Mouse (Mus musculus): ENCODE data around the gene Arl16.
"Not testable (repeated sequence)": the region's sequence is repeated elsewhere in the genome, so short reads cannot be mapped to it uniquely, and the experiment has no call there.

Arl16 gene

DNA sequence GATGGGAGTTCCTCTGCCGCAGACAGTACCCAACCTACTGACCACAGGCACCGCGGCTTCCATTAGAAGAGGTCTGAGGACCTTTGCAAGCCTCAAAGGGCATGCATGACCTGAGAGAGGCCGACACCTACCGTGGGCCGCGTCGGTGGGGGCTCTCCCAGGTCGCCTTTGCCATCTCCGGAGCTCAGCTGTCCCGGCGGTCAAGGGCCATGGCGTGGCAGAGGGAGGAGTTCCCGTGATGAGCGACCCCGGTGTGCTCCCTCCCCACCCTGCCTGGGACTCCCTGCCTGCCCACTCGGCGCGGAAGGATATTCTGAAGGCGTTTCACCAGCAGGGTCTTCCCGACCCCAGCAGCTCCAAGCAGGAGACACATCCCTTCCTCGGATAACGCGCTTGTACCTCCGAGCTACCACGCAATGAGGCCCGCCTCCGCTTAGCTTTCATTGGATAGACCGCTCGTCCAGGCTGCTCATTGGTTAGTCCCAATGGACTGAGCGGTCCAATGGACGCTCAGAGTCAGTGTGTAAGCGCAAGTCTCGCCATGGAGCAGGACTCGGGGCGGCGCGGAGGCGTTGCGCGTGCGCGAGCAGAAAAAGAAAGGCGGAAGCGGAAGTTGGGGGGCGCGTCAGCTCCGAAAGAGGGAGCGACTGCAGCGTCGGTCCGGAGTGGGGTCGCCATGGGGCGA lies at the start of gene Arl16:
TSS of gene Arl16 (minus strand) at position 557 of the 685 bp plus-strand sequence.
- DNase-seq (ENCODE audit: low read depth, low spot score): peak; percentile 99

GRCm38 (mm10) chr11:120517147-120517546 lies 49.7 kb upstream of the Arl16 start:
- no peak for DNase-seq (ENCODE audit: low read depth, low spot score)

- peak; percentile 86 for DNase-seq (ENCODE audit: low read depth, low spot score)
Observed at GRCm38 (mm10) chr11:120515611-120516010, 48.2 kb upstream of the Arl16 start.

- DNase-seq (ENCODE audit: low read depth, low spot score): not testable (repeated sequence)
Observed at GRCm38 (mm10) chr11:120514262-120514661, 46.9 kb upstream of the Arl16 start.

DNA sequence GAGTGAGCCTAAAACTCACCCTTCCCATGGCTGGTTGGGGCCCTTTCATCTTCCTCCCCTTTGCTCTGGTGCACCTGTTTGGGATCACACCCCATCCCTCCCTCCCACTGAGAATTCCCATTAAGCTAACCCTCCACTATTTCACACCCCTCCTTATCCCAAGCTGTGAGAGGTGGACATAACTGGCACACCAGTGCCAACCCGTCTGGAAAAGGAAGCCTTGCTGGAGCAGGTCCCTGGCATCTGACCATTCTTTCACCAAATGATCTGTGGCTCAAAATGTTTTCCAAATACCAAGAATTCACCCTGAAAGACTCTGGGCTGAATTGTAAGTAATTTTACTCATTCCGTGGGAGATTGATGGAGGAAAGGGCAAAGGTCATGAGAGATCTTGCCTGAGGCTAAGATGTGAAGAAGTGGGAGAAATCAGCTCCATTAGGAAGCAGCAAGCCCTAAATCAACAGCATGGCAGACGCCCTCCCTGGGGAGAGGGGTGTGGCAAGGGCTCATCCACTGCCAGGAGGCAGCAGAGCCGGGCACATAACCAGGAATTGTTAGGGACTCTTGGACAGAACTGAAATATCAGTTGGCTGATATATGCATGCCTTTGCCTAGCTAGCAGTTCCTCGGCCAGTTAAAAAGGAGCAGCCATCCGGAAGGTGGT lies 45.5 kb upstream of the Arl16 start:
- peak; percentile 98 for DNase-seq (ENCODE audit: low read depth, low spot score)

- DNase-seq (ENCODE audit: low read depth, low spot score): no peak
Observed at GRCm38 (mm10) chr11:120510375-120511030, 43.1 kb upstream of the Arl16 start.

DNA sequence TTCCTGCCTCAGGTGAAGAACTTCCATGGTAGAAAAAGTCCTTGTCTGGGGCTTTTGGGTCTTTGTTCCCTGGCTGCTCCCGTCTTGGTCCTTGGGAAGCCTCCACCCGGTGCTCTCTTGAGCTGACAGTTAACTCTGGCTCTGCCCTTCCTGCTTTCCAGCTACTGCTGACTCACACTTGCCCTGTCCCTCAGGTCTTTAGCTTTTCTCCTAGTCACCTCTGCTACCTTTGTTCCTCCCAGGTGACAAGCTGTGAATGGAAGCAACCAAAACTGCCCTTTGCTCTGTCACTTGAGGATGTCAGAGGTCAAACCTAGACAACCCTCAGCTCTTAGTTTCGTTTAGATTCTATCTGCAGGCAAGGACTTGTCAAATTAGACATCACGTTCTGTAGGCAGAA lies 42.5 kb upstream of the Arl16 start:
- no peak for DNase-seq (ENCODE audit: low read depth, low spot score)

DNA sequence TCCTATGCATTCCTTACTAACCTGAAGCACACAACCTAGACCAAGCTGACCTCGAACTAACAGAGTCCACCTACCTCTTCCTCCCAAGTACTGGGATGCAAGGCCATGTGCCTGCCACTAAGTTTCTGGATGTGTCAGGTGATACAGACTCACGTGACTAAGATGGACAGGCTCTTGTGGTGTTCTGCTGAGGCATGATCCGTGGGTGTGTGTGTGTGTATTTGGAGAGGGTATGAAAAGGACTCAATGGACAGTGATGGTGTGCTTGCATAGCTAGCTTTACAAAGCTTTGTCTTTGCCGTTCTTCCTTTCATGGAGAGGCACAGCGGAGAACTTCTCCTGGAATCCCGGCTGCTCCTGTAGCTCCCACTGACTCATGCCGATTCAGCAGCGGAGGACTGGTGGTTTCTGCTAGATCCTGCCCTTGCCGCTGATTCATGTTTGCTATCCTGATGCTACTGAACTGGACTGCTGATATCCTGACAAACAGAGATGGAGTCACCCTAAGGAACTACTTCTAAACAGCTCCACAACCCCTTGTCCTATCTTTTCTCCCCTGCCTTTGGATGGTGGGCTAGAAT lies 41.0 kb upstream of the Arl16 start:
- DNase-seq (ENCODE audit: low read depth, low spot score): peak; percentile 88

DNA sequence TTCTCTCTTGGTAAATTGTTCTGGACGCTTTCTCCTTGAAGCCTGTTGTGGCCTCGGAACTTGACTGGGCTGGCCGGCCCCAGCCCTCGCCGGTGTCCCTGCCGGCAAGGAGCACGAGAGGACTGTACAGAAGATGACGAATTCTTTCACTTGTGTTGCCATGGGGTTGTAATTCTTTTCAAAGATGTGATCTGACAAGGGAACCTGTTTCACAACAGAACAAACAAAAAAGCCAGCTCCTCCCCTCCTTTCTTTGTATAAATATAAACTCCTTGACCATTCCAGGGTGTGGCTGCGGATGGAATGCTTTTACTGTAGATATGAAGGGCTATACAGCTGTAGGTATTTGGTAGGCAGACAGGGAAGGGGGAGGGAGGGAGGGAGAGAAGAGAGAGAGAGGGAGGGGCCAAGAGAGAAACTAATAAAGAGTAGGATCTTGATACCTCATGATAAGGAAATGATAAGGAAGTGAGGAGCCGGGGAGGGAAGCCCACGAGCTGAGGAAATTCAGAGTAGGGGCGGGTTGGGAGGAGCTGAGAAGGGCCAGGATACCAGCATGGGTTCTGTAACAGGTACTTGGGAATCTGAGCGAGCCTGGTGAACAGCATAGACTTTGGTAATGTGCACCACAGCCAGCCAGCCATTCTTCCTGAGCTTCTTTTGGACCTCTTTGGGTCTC lies 40.3 kb upstream of the Arl16 start:
- DNase-seq (ENCODE audit: low read depth, low spot score): peak; percentile 46

- no peak for DNase-seq (ENCODE audit: low read depth, low spot score)
Observed at GRCm38 (mm10) chr11:120506899-120507298, 39.5 kb upstream of the Arl16 start.

GRCm38 (mm10) chr11:120505661-120506060 lies 38.3 kb upstream of the Arl16 start:
- DNase-seq (ENCODE audit: low read depth, low spot score): no peak

- DNase-seq (ENCODE audit: low read depth, low spot score): no peak
Observed at GRCm38 (mm10) chr11:120501701-120502100, 34.3 kb upstream of the Arl16 start.

- DNase-seq (ENCODE audit: low read depth, low spot score): no peak
Observed at GRCm38 (mm10) chr11:120501018-120501417, 33.6 kb upstream of the Arl16 start.

DNA sequence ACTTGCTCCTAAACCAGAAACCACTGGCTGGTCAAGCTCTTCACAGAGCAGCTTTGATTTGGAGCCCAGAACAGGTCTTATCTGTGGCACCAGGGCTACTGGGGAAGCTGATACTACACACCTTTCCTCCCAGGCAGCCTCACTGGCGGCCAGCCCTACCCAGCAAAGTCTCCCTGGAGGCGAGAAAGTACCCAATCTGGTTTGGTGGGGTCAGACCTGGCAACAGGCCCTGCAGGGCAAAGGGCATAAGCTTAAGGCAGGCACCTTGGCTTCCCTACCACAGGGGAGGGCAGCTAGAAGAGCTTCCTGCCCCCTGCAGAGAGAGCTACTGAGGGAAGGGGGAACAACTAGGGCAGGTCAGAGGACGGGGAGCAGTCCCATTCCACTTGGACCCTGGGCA lies 33.0 kb upstream of the Arl16 start:
- no peak for DNase-seq (ENCODE audit: low read depth, low spot score)

DNA sequence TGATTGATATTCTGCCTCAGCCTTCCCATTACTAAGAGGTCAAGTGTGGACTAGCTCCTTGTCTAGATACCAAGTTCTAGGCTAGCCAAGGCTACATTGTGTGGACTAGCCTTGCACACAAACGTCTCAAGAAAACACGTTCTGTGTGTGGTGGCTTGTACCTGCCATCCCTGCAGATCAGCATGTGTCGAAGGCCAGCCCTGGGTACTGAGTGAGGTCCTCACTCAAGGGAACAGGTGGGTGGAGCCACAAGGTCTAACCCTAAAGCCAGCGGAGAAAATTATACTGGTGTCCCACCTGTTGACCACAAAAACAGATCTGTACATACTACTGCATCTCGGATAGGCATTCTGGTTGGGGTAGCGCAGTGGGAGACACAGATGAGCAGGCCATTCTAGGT lies 32.5 kb upstream of the Arl16 start:
- no peak for DNase-seq (ENCODE audit: low read depth, low spot score)

DNA sequence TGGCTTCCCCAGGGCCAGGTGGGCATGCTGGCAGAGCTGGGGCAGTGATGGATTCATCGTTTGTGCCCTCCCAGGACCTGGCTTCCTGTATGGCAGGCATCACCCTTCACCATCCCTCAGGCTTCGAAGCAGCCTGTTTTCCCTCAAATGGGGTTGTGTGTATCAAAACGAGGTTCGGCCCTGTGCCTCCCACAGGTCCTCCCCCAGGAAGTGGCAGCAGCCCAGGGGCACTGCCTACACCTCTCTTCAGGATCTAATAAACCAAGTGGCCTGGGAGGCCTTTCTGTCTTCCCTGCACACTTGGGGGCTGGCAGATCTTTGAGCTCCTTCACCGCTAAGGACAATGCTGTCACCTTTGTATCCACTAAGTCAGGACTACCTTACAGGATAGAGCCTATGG lies 31.5 kb upstream of the Arl16 start:
- no peak for DNase-seq (ENCODE audit: low read depth, low spot score)

- no peak for DNase-seq (ENCODE audit: low read depth, low spot score)
Observed at GRCm38 (mm10) chr11:120498226-120498625, 30.8 kb upstream of the Arl16 start.

DNA sequence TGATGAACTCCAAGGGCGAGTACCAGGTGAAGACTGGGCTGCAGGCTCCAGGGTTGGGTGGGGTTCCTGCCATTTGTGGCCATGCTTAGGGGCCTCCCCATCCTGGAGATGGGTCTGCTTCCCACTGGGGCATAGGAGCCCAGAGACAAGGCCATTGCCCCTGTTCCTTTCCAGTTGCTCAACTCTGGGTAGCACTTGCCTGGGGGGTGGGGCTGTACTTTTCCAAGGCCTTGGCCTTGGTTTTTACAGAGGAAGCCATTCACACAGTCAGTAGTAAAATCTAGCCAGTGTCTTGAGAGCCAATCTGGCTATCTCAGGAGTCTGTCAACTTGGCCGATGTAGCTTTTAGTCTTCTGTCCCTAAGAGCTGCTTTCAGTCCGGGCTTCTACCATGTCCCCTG lies 30.0 kb upstream of the Arl16 start:
- DNase-seq (ENCODE audit: low read depth, low spot score): no peak

DNA sequence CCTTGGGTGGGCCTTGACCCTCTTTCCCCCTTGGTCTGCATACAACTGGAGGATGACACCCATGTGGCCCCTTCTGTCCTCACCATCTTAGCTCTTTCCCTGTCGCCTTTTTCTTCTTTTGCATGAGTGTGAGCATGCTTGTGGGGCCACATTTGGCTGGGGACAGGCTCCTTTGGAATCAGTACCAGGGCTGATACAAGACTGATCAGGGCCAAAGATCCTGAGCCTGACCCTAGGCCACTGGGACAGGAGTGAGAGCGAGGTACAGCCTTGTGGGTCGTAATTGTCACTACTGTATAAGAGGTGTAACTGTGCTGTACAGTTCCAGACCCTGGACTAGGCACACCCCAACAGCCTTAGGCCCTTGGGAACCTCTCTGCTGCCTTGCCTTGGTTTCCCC lies 26.5 kb upstream of the Arl16 start:
- no peak for DNase-seq (ENCODE audit: low read depth, low spot score)

- DNase-seq (ENCODE audit: low read depth, low spot score): no peak
Observed at GRCm38 (mm10) chr11:120493351-120493750, 25.9 kb upstream of the Arl16 start.

DNA sequence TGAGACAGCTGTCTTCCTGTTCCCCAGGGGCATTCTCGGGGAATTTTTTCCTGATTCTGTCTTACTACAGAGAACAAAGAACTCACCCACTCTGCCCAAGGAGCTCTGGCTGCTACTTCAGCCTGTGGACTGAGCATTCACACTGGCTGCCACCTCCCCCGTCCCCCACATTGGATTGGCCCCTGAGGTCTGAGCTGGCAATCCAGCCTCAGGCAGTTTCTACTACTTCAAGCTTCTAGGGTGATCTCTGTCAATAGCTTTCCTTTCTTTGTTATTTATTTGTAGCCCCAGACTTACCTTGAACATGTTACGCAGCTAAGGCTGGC lies 25.4 kb upstream of the Arl16 start:
- DNase-seq (ENCODE audit: low read depth, low spot score): no peak

Measured in 3T3-L1 (cell line).